Mouse (Mus musculus) kidney, adult 9 months (tissue): ENCODE measurements around the gene Parp8.

Source experiments
- DNase-seq: peaks from one replicate; pipeline ENCODE4 v3.0.0; 2022

The Parp8 gene

GRCm38 (mm10) chr13:117025226-117026067 lies at the start of gene Parp8:
Gene Parp8, minus strand, starts transcription at chr13:117025537.
- peak; percentile 45 for DNase-seq

DNA sequence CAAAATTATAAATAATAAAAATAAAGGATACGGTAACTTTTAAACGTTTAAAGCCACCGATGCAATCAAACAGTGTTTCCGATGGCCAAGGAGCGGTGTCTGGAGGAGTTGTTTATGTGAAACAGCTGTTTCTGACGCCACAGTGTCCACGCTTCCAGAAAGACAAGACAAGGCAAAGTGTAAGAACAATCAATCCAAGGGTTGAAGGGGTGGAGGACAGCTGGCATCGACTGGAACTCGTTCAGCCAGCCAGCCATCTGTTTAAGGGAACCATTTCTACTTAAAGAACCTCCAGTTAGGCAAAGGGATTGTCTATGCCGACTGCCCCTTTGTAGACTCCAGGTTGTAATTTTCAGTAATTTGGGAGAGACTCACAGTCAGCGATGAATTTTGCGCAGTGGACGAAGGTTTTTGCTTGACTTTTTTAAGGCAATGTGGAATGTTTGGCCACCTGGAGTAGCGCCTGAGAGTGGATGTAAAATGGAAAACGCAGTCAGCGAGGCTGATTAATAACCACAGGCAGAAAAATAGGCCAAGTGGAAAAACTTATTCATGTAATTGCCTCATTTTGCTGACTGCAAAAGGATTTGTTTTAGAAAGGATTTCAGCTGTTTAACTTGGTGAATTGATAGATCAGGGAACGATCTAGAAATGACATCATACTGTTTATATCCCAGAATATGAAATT lies 37.4 kb upstream of the Parp8 start:
- no peak for DNase-seq

GRCm38 (mm10) chr13:117056466-117056865 lies 31.1 kb upstream of the Parp8 start:
- DNase-seq, result no peak

DNA sequence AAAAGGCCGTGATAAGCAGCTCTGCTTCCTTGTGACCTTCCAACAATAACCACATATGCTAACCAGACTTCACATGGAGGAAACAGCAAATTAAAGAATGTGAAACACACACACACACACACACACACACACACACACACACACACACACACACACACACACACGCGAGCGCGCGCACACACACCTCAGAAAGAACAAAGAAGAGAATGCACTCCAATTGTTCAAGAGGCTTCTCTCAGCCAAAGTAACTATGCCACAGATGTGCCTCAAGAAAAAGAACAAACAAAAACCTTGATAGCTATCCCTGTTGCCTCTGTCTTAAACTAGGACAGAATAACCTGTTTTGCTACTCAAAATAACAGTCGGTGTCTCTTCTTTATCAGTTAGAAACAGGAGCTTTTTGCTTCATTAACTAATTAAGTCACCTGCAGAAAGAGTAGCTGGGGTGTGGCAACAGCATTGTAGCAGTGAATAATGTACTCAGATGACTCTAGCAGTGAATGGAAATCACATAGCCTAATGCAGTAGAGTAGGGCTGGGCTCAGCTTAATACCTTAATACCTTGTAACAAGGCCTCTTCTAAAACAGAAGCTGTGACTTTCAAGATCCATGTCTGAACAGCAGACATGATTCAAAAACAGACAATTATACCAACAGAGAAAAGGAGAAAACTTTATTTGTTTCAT lies 29.6 kb upstream of the Parp8 start:
- no peak for DNase-seq

- no peak for DNase-seq
These were observed 27.4 kb upstream of the Parp8 start for GRCm38 (mm10) chr13:117052748-117053147.

DNA sequence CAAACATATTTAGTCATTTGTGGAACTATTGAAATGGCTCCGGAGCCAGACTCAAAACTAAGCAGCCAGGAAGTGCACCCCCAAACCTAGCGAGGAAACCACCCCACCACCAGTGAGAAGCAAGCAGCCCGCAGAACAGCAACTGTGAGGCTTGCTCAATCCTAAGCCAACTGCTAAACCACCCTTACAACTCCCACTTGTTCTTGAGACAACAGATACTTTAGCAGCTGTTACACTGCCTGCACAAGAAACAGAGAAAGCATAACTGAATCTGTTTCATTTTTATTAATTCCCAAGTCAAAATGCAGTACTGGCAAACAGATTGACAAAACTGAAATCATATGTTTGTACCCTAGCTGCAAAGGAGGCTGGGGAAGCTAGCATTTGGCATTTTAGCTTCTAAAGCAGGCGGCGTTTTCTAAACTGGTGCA lies 23.2 kb upstream of the Parp8 start:
- DNase-seq, result no peak

DNA sequence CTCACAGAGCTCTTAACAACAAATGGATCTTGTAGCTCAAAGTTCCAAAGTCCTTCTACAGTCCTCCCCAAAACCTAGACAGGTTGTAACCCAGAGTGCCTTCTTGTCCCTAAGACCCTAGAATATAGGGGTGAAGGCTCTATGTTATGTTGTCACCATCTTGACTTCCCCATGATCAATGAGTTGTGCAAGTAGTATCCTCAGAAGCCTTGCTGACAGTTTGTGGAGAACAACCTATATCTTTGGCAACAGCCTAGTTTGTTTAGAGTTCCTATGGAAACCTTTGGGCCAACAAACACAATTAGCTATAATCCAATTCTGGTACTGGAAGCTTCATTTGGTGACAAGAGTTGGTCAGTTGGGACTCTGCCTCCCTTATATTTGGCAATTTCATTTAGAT lies 18.2 kb upstream of the Parp8 start:
- DNase-seq, result no peak

DNA sequence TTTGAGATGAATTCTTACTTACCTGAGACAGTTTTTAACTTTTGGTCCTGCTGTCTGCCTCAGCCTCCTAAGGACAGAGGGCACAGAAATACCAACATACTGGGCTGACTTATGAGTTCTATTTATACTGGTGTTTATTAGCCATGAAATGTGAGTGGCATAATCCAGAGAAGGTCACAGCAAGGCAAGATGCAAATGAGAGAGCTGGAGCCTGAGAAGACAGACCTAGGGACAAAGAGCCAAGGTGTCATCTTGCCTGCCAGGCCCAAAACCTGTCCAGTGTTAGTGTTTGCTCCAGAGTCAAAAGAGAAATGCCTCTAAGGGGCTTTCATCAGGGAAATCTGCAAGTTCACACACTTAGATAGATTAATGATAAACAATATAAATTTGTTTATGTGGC lies 15.7 kb upstream of the Parp8 start:
- DNase-seq, result no peak

DNA sequence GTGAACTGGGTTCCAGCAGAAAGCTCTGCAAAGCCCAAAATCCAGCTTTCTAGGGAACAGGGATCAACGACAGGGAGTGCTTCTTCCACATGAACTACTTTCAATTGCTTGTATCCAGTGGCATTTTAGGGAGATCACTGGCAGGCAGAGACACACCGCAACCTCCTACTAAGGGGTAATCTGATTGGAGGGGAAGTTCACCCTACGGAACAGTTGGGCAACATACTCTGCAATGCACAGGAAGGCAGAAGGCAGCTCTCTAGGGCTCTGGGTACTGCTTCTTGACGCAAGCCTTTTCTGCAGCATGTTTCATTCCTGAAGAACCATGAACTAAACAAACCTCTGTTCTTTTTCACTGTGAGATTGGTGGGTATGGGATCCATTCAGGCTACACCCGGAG lies 10.9 kb upstream of the Parp8 start:
- no peak for DNase-seq

DNA sequence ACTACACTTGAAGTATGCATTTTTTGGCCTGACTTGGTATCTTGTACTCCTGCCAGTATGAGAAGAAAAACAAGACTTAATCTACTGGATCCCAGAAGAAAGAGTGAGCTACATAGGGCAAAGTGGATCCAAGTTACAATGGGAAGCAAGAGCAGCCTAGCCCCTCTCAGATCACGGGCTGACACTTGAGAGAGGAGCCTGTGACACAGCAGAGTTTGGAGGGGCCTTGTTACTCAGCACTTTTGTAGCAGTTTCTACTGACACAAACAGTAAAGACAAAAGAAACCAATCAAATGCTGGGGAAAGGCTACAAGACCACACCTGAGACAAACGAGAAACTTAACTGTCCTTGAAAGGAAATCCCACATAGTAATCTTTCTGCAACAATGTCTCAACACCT lies 9.8 kb upstream of the Parp8 start:
- DNase-seq, result no peak

DNA sequence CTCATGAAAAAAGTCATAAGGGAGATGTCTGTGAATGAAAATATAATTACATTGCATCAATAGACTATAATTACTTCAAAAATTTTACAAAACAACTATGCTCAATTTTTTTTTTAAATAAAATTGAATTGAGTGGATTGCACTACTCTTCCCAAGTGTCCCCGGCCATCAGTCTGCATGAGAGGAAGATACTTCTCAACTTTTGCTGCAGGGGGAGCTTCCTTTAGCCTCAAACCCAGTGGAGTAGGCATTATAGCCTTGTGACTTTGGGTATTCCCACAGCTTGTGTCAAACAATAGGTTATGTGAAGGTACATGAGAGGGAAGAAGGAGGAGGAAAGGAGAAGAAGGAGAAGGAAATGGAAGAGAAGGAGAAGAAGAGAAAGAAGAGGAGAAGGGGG lies 9.3 kb upstream of the Parp8 start:
- no peak for DNase-seq

GRCm38 (mm10) chr13:117033676-117034308 lies 8.5 kb upstream of the Parp8 start:
- no peak for DNase-seq

- no peak for DNase-seq
These were observed 7.1 kb upstream of the Parp8 start for GRCm38 (mm10) chr13:117032402-117032801.

GRCm38 (mm10) chr13:117031546-117031945 lies 6.2 kb upstream of the Parp8 start:
- no peak for DNase-seq

DNA sequence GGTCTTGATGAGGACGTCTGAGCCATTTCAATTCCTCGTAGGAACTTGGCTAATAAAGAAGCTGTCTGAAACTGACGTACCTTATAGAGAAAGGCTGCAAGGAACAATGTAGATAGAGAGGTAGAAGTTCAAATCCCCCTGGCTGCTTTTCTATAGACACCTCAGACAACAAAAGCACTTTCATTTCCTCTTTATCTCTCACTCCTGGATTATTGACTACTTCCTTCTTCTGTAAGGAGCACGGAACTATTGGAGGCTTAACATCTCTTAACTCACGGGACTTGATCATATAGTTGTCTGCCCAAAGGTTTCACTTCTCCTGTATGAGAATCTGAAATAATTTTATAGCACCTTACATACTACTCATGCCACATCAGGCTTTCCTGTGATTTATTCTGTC lies 2.9 kb upstream of the Parp8 start:
- DNase-seq, result no peak

DNA sequence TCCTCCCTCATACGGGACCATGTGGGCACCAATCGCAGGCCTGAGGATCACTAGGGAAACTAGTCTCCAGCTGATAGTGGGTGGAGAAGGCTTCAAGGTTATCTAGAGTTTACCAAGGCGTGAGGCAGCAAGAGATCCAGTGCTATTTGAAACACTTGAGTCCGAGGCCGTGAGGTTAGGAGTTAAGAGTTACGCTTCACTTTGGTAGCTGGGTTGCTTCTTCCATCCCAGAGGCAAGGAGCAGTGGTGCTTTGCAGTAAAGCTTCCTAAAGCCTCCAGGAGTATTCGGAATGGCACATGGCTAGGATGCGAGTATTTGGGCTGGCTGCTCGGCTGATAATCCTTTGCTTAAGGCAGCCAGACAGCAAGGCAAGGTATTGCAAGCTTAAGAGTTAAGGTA lies 2.0 kb upstream of the Parp8 start:
- DNase-seq, result no peak

DNA sequence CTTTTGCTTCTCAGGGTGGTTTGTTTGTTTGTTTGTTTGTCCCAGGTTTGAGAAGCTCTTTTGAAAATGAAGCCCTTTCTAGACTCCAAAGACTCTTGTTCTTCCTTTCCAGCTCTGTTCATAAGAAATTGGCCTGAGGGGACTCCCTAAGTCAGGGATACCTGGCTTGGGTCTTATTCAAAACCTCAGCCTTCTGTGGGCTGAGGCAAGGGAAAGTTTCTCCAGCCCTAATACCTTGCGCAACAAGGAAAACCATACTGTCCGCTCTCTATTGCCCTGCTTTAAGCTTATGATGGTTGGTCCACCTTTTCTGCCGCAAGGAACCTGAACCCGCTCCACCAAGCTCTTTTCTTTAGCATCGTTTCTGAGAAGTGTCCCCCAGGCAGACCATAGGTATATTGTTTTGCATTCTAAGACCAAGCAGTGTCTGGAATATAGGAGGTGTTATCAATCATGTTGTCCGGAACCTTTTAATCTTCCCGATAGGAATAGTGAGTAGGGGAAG lies 991 bp upstream of the Parp8 start:
- no peak for DNase-seq

DNA sequence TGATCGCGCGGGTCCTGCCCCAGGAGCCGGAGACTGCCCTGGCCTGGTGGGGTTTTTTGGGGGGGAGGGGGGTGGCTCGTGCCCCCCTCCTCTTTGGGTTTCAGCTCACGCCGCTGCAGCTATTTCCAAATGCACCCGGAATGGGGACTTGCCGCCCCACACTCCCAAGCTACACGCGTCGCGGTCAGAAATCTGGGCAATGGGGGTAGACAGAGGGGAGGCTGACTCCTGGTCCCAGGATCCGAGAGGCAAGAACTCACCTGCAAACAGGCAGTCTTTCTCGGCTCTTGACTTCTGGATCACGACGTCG lies 466 bp downstream of the Parp8 start:
- no peak for DNase-seq

DNA sequence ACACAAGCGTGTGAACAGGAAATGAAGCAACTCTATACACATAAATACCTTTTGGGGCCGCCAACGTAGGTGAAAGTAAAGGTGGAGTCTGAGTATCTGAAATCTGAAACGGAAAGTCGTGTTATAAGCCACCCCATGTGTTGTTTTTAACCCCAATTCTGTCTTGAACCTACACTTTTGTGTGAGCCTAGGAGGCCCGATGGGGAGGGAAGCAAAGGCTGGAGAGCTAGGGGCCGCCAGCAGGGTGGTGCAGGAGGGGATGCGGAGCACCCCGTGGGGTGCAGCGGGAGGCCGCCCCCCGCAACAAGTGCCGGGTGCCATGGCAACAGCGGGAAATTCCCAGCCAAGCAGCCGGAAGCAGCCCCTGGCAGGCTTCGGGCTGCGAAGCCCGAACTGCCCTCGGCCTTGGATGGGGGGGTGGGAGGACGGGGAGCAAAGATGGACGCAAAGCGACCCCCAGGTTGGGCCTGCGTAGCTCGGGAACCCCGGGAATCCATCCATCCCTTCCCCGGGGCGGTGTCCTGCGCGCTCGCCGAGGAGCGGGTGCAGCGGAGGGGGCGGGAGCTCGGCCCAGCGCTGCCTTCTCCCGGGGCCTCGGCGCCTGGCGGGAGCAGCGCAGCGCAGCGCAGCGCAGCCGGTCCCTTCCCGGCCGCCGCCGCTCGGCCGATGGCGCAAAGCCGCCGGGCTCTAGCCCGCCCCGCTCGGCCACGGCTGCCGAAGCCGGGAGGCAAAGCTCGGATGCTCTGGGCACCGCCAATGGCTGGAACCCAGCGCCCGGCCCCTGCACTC lies 1.0 kb downstream of the Parp8 start:
- peak; percentile 51 for DNase-seq

GRCm38 (mm10) chr13:117023346-117024050 lies 1.8 kb downstream of the Parp8 start:
- no peak for DNase-seq

- DNase-seq, result no peak
These were observed 4.7 kb downstream of the Parp8 start for GRCm38 (mm10) chr13:117020631-117021030.

- DNase-seq, result no peak
These were observed 6.7 kb downstream of the Parp8 start for GRCm38 (mm10) chr13:117018676-117019075.
